Mouse (Mus musculus) T-helper 2 cell (primary cell): ENCODE results near the gene Epb41.

ENCODE experiments used
- in situ Hi-C: fragments of 300-600 bp; cut with MboI, MseI; formaldehyde crosslinking; loops from one replicate; pipeline ENCODE4 v1.15.1; 2025; ENCODE audit warnings: high pct_unique_total_duplicates

Gene Epb41

DNA sequence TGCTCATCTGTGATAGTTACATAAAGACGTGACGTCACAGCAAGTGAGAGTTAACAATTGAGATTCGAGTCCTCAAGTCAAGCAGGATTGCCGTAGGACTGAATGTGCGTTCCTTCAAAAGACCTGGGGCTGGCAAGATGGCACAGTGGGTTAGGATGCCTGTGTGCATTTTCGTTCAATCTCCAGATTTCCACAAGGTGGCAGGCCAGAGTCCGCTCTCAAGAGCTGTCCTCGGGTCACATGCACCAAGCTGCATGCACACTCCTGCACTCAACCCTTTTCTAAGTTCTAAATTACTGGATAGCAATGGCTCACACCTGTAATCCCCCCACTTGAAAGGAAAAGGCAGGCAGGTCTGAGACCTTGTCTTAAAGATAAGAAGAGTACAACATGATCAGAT lies 170.6 kb downstream of the Epb41 start:
- in situ Hi-C loops, result no loop called here

- in situ Hi-C loops, result no loop called here
Measured at GRCm38 (mm10) chr4:131901090-131901489, 174.0 kb downstream of the Epb41 start.

GRCm38 (mm10) chr4:131899180-131899554 lies 176.0 kb downstream of the Epb41 start:
- in situ Hi-C loops, result loop anchor here (25.0 kb wide), 1 partner anchor 1212 kb away; no protein-coding TSS in a partner anchor

DNA sequence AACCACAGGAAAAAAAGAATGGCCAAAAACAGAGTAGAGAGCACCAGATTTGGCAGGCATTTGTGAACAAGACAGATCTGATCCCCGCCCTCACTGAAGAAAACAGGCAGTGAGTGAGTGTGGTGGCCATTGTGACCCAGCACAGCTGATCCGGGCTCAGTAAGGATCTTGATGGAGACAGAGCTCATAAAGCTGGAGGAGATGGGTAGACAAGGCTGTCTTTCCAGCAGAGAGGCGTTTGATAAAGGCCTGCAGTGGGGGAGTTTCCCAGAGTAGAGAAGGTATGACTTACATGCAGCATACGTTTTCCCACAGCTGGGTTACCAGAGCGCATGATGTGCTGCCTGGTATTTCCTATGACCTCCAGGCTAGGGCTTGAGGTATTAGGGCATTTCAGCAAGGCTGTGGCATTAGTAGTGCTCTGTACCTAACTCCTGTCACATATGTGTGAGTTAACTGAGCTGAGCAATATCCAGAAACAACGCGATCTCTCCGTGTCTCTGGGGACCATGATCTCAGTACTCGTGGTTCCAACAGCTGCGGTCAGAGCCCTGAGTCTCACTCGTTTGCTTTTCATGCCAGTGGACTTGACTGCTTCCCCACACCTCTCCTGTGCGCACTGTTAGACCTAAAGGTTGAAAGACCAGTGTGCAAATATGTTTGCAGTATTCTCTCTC lies 176.5 kb downstream of the Epb41 start:
- in situ Hi-C loops, result loop anchor here (25.0 kb wide), 1 partner anchor 1211 kb away; no protein-coding TSS in a partner anchor

DNA sequence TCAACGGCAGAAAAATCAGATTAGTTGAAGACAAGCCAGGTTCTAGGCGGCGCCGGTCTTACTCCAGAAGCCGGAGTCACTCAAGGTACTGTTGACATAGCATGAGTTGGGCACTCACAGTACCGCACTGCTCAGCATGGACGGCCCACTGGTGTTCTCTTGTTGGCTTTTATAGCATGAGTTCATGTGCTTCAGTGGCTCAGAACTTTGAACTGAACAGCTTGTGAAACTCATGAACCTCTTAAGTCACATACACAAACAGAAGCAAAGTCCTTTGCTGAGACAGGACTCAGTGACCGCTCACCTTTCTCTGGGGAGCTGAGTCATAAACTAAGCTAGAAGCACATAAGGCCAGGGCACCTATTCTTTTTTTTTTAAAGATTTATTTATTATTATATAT lies 177.3 kb downstream of the Epb41 start:
- in situ Hi-C loops, result loop anchor here (25.0 kb wide), 1 partner anchor 1210 kb away; no protein-coding TSS in a partner anchor

GRCm38 (mm10) chr4:131897109-131897508 lies 178.0 kb downstream of the Epb41 start:
- in situ Hi-C loops, result loop anchor here (25.0 kb wide), 1 partner anchor 1210 kb away; no protein-coding TSS in a partner anchor

- in situ Hi-C loops, result loop anchor here (25.0 kb wide), 1 partner anchor 1203 kb away; no protein-coding TSS in a partner anchor
Measured at GRCm38 (mm10) chr4:131890692-131891091, 184.4 kb downstream of the Epb41 start.

GRCm38 (mm10) chr4:131888564-131888963 lies 186.6 kb downstream of the Epb41 start:
- in situ Hi-C loops, result loop anchor here (25.0 kb wide), 1 partner anchor 1201 kb away; no protein-coding TSS in a partner anchor

GRCm38 (mm10) chr4:131885376-131885775 lies 189.7 kb downstream of the Epb41 start:
- in situ Hi-C loops, result loop anchor here (25.0 kb wide), 1 partner anchor 1198 kb away; no protein-coding TSS in a partner anchor

DNA sequence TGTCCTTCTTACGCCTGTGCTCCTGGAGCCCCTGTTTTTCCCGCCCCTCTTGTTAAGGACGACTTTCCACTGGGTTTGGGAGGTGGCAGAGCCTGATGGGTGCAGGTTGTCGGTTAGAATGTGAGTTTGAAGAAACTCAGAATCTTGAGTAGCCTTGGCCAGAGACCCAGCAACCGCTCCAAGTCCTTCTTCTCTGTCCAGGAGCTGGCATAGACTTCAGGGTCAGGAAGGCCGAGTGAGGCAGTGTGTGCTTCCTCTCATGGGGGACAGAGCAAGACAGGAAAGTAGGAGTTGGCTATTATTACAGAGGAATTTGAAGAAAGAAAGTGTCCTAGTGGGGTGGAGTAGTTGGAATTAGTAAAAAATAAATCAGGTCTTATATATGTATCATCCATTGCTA lies 191.6 kb downstream of the Epb41 start:
- in situ Hi-C loops, result loop anchor here (25.0 kb wide), 1 partner anchor 1196 kb away; no protein-coding TSS in a partner anchor

GRCm38 (mm10) chr4:131881306-131881705 lies 193.8 kb downstream of the Epb41 start:
- in situ Hi-C loops, result loop anchor here (25.0 kb wide), 1 partner anchor 1194 kb away; no protein-coding TSS in a partner anchor

DNA sequence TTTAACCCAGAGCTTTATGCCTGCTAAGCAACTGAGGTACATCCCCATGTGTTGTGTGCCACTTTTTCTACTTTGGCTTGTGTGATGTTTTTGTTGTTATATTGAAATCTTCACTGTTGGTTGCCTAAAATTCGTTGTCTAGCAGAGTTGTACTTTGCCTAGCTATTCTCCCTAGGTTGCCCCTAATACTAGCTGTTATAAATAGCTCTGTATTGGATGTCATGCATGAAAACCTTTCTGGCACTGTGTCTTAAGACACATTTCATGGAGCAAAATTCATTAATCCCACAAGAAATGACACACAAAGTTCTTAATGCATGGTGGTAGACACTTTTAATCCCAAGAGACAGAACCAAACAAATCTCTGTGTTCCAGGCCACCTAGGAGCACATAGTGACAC lies 195.4 kb downstream of the Epb41 start:
- in situ Hi-C loops, result loop anchor here (25.0 kb wide), 1 partner anchor 1192 kb away; no protein-coding TSS in a partner anchor

GRCm38 (mm10) chr4:131876836-131877235 lies 198.3 kb downstream of the Epb41 start:
- in situ Hi-C loops, result loop anchor here (25.0 kb wide), 1 partner anchor 1190 kb away; no protein-coding TSS in a partner anchor

GRCm38 (mm10) chr4:131875242-131875641 lies 199.9 kb downstream of the Epb41 start:
- in situ Hi-C loops, result loop anchor here (25.0 kb wide), 1 partner anchor 1188 kb away; no protein-coding TSS in a partner anchor

GRCm38 (mm10) chr4:131874567-131874966 lies 200.6 kb downstream of the Epb41 start:
- in situ Hi-C loops, result no loop called here

DNA sequence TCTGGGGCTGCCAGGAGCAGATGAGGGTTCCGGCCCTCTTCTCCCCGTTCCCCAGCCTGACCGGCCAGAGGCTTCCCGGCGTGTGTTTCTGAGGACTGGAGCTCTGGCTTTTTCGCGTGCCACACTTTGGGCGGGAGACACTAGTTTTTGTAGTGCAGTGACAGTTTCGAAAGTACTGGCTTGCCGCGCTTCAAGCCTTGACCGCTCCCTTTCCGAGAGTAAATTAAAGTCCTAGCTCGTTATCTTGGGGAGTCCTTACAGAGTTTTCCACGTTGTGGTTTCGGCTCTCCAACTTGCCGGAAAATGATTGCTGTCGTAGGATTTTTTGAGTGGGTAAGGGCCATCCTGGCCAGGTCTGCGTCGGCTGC lies 201.0 kb downstream of the Epb41 start:
- in situ Hi-C loops, result no loop called here
